Mouse (Mus musculus) R1 (cell line): ENCODE results near the gene Kcnj4.
"Not testable (repeated sequence)": the region's sequence is repeated elsewhere in the genome, so short reads cannot be mapped to it uniquely, and the experiment has no call there.

Experiments used
- DNase-seq: peaks from one replicate; pipeline ENCODE4 v3.0.0-alpha.2; 2018; ENCODE audit warnings: low read depth, low spot score

The Kcnj4 gene

GRCm38 (mm10) chr15:79511553-79512320 lies 6.7 kb upstream of the Kcnj4 start:
- peak; percentile 76 for DNase-seq

- no peak for DNase-seq
Observed at GRCm38 (mm10) chr15:79510425-79510824, 5.4 kb upstream of the Kcnj4 start.

- no peak for DNase-seq
Observed at GRCm38 (mm10) chr15:79509998-79510397, 5.0 kb upstream of the Kcnj4 start.

GRCm38 (mm10) chr15:79507055-79507828 lies 2.2 kb upstream of the Kcnj4 start:
- DNase-seq: no peak

- DNase-seq: no peak
Observed at GRCm38 (mm10) chr15:79506460-79506859, 1.4 kb upstream of the Kcnj4 start.

- DNase-seq: peak; percentile 83
Observed at GRCm38 (mm10) chr15:79505616-79506283, 709 bp upstream of the Kcnj4 start.

GRCm38 (mm10) chr15:79503438-79503837 lies 1.6 kb downstream of the Kcnj4 start:
- DNase-seq: no peak

GRCm38 (mm10) chr15:79502891-79503341 lies 2.1 kb downstream of the Kcnj4 start:
- no peak for DNase-seq

GRCm38 (mm10) chr15:79500110-79500509 lies 4.9 kb downstream of the Kcnj4 start:
- no peak for DNase-seq

- no peak for DNase-seq
Observed at GRCm38 (mm10) chr15:79493527-79493926, 11.5 kb downstream of the Kcnj4 start.

- no peak for DNase-seq
Observed at GRCm38 (mm10) chr15:79489463-79489862, 15.6 kb downstream of the Kcnj4 start.

GRCm38 (mm10) chr15:79481181-79481688 lies 23.8 kb downstream of the Kcnj4 start:
- DNase-seq: peak; percentile 62

- DNase-seq: no peak
Observed at GRCm38 (mm10) chr15:79477227-79477626, 27.8 kb downstream of the Kcnj4 start.

GRCm38 (mm10) chr15:79473638-79474355 lies 31.2 kb downstream of the Kcnj4 start:
- DNase-seq: peak; percentile 70

GRCm38 (mm10) chr15:79473042-79473441 lies 32.0 kb downstream of the Kcnj4 start:
- DNase-seq: peak; percentile 65

- DNase-seq: no peak
Observed at GRCm38 (mm10) chr15:79471095-79471494, 33.9 kb downstream of the Kcnj4 start.

GRCm38 (mm10) chr15:79470583-79470982 lies 34.5 kb downstream of the Kcnj4 start:
- peak; percentile 55 for DNase-seq

GRCm38 (mm10) chr15:79469577-79469976 lies 35.5 kb downstream of the Kcnj4 start:
- DNase-seq: peak; percentile 60

- DNase-seq: peak; percentile 92
Observed at GRCm38 (mm10) chr15:79466601-79467286, 38.3 kb downstream of the Kcnj4 start.

- DNase-seq: no peak
Observed at GRCm38 (mm10) chr15:79456546-79456945, 48.5 kb downstream of the Kcnj4 start.

GRCm38 (mm10) chr15:79456104-79456503 lies 48.9 kb downstream of the Kcnj4 start:
- not testable (repeated sequence) for DNase-seq
